Mouse (Mus musculus): ENCODE measurements at regions not wholly inside any gene's neighbourhood (a gene's known extent, or its start where the extent isn't known, plus 50 kb on each side); places are given as distances from the start of the nearest gene placed in this dataset.

DNA sequence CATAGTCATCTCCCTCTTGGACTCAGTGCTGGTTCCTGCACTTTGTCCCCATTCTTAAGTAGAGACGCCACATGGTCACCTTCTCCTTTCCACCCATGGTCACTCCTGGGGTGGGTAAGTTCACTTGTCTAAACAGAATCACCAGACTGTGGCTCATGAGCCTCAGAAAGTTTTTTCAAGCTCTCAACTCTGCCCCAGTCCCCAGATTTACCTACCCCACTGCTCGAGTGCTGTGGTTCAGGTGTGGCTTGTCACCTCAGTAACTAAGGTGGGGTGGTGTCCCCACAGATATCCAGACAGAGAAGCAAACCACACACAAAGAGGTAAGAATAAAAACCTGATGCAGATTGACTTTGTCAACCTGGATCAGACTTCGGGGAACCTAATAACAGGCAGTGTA is 87.6 kb downstream of the Rpl10-ps3 start:
- in situ Hi-C loops (cut with MboI; ENCODE audit: low sequenced_read_pairs in 2 of 2, unreplicated experiment in 2 of 2), result no loop called here
- no peaks in the 10 kb centered on the region for H3K4me1 ChIP-seq (ENCODE audit: control insufficient read depth in 2 of 2, insufficient read depth in 2 of 2, low read length in 2 of 2, poor library complexity in 1 of 2)
- H3K27ac ChIP-seq (ENCODE audit: insufficient read depth, low read depth, low read length, poor library complexity, severe bottlenecking), result no peak overlapping the region
- no peak overlapping the region for H3K9ac ChIP-seq (ENCODE audit: insufficient read depth, low read depth, low read length, poor library complexity, severe bottlenecking)
- TF ChIP-seq MAFK (IDR thresholded peaks at IDR 0.05; ENCODE audit: insufficient read depth, low read depth, low read length), result no peak
- H3K36me3 ChIP-seq (ENCODE audit: control insufficient read depth, insufficient read depth, low read length, poor library complexity, severe bottlenecking), result no peaks in the 10 kb centered on the region
- H3K4me3 ChIP-seq (ENCODE audit: insufficient read depth in 1 of 2, low read depth in 1 of 2, low read length in 2 of 2, poor library complexity in 1 of 2, severe bottlenecking in 1 of 2), result no peak overlapping the region
- H3K9me3 ChIP-seq (ENCODE audit: control insufficient read depth, insufficient read depth, low read depth, low read length), result no peaks in the 10 kb centered on the region
- no peak for DNase-seq (ENCODE audit: low read depth, low spot score)

DNA sequence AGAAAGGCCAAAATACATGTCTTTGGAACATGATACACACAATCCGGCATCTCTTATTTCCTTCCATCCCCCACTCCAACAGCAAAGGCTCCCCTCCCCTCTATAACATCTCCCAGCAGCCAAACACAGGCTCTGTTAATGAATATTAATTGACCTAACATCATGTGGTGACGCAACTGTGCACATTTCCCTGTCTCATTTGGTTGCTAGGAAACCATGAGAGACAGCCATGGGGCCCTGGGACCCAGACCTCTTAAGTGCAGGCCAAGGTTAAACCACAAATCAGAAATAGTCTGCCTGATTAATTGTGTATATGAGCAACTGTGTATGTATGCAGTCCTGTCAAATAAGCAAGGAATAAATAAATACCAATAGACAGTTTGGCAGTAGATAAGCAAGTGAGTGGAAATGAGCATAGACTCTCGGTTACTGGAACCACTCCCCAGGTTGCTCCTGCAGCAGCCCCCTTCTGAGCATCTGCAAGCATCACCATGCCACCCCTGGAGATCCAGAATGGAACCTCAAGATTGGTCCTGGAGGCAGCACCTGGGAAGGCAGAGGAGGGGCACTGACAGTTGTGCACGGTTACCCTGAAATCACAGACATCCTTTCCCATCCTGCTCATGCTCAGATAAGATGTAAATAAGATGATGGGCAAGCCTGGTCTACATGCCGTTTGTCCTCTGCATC is 99.6 kb downstream of the Rpl10-ps3 start:
- no peak overlapping the region for H3K9ac ChIP-seq (ENCODE audit: insufficient read depth, low read depth, low read length, poor library complexity, severe bottlenecking)
- in situ Hi-C loops (cut with MboI; ENCODE audit: low sequenced_read_pairs in 2 of 2, unreplicated experiment in 2 of 2), result no loop called here
- no peak for TF ChIP-seq ZNF384 (IDR thresholded peaks at IDR 0.05; ENCODE audit: low read depth, low read length)
- no peak for TF ChIP-seq MAFK (IDR thresholded peaks at IDR 0.05; ENCODE audit: insufficient read depth, low read depth, low read length)
- no peaks in the 10 kb centered on the region for H3K9me3 ChIP-seq (ENCODE audit: control insufficient read depth, insufficient read depth, low read depth, low read length)
- no peaks in the 10 kb centered on the region for H3K4me1 ChIP-seq (ENCODE audit: control insufficient read depth in 2 of 2, insufficient read depth in 2 of 2, low read length in 2 of 2, poor library complexity in 1 of 2)
- DNase-seq (ENCODE audit: low read depth, low spot score), result no peak
- no peak overlapping the region for H3K27ac ChIP-seq (ENCODE audit: insufficient read depth, low read depth, low read length, poor library complexity, severe bottlenecking)
- no peak overlapping the region for H3K4me3 ChIP-seq (ENCODE audit: insufficient read depth in 1 of 2, low read depth in 1 of 2, low read length in 2 of 2, poor library complexity in 1 of 2, severe bottlenecking in 1 of 2)
- H3K36me3 ChIP-seq (ENCODE audit: control insufficient read depth, insufficient read depth, low read length, poor library complexity, severe bottlenecking), result no peaks in the 10 kb centered on the region

DNA sequence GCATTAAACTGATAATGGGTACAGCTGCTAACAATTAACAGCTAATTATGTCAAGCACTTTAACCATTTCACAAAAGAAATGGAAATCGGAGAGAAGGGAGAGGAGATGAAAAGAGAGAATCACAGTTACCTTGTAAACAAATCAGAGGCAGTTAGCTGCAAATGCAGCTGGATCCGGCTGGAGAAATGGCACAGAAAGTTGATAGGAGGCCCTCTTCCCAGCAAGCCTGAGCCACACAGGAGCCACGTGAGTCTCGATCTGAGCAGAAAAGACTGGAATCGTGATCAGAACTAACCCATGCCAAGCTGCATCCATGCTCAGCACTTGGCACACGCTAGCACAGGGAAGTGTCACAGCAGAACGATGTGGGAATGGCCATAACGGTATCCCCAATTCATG is 103.8 kb downstream of the Rpl10-ps3 start:
- H3K9me3 ChIP-seq (ENCODE audit: control insufficient read depth, insufficient read depth, low read depth, low read length), result no peaks in the 10 kb centered on the region
- H3K4me1 ChIP-seq (ENCODE audit: control insufficient read depth in 2 of 2, insufficient read depth in 2 of 2, low read length in 2 of 2, poor library complexity in 1 of 2), result no peaks in the 10 kb centered on the region
- no peak overlapping the region for H3K27ac ChIP-seq (ENCODE audit: insufficient read depth, low read depth, low read length, poor library complexity, severe bottlenecking)
- no peak overlapping the region for H3K9ac ChIP-seq (ENCODE audit: insufficient read depth, low read depth, low read length, poor library complexity, severe bottlenecking)
- DNase-seq (ENCODE audit: low read depth, low spot score), result no peak
- TF ChIP-seq ZC3H11A (IDR thresholded peaks at IDR 0.05; ENCODE audit: borderline replicate concordance, low read depth, low read length) (no peak), MAFK (IDR thresholded peaks at IDR 0.05; ENCODE audit: insufficient read depth, low read depth, low read length) (no peak), ZNF384 (IDR thresholded peaks at IDR 0.05; ENCODE audit: low read depth, low read length) (no peak), HCFC1 (IDR thresholded peaks at IDR 0.05; ENCODE audit: borderline replicate concordance, insufficient read depth, low read length) (no peak), CHD2 (IDR thresholded peaks at IDR 0.05; ENCODE audit: low read depth, low read length) (no peak)
- no peaks in the 10 kb centered on the region for H3K36me3 ChIP-seq (ENCODE audit: control insufficient read depth, insufficient read depth, low read length, poor library complexity, severe bottlenecking)
- in situ Hi-C loops (cut with MboI; ENCODE audit: low sequenced_read_pairs in 2 of 2, unreplicated experiment in 2 of 2), result no loop called here
- H3K4me3 ChIP-seq (ENCODE audit: insufficient read depth in 1 of 2, low read depth in 1 of 2, low read length in 2 of 2, poor library complexity in 1 of 2, severe bottlenecking in 1 of 2), result no peak overlapping the region

- Histone ChIP-seq H3K9ac (ENCODE audit: insufficient read depth, low read depth, low read length, poor library complexity, severe bottlenecking) (no peak overlapping the region), H3K27ac (ENCODE audit: insufficient read depth, low read depth, low read length, poor library complexity, severe bottlenecking) (no peak overlapping the region), H3K9me3 (ENCODE audit: control insufficient read depth, insufficient read depth, low read depth, low read length) (no peaks in the 10 kb centered on the region), H3K4me3 (ENCODE audit: insufficient read depth in 1 of 2, low read depth in 1 of 2, low read length in 2 of 2, poor library complexity in 1 of 2, severe bottlenecking in 1 of 2) (no peak overlapping the region), H3K4me1 (ENCODE audit: control insufficient read depth in 2 of 2, insufficient read depth in 2 of 2, low read length in 2 of 2, poor library complexity in 1 of 2) (no peaks in the 10 kb centered on the region), H3K36me3 (ENCODE audit: control insufficient read depth, insufficient read depth, low read length, poor library complexity, severe bottlenecking) (no peaks in the 10 kb centered on the region)
- no peak for TF ChIP-seq ZNF384 (IDR thresholded peaks at IDR 0.05; ENCODE audit: low read depth, low read length)
- no peak for TF ChIP-seq CHD2 (IDR thresholded peaks at IDR 0.05; ENCODE audit: low read depth, low read length)
- no peak for TF ChIP-seq MAFK (IDR thresholded peaks at IDR 0.05; ENCODE audit: insufficient read depth, low read depth, low read length)
- TF ChIP-seq ZC3H11A (IDR thresholded peaks at IDR 0.05; ENCODE audit: borderline replicate concordance, low read depth, low read length), result no peak
- no peak for TF ChIP-seq HCFC1 (IDR thresholded peaks at IDR 0.05; ENCODE audit: borderline replicate concordance, insufficient read depth, low read length)
- in situ Hi-C loops (cut with MboI; ENCODE audit: low sequenced_read_pairs in 2 of 2, unreplicated experiment in 2 of 2), result no loop called here
- no peak for DNase-seq (ENCODE audit: low read depth, low spot score)
Observed at GRCm38 (mm10) chr9:50235908-50236307, 108.9 kb downstream of the Rpl10-ps3 start.

DNA sequence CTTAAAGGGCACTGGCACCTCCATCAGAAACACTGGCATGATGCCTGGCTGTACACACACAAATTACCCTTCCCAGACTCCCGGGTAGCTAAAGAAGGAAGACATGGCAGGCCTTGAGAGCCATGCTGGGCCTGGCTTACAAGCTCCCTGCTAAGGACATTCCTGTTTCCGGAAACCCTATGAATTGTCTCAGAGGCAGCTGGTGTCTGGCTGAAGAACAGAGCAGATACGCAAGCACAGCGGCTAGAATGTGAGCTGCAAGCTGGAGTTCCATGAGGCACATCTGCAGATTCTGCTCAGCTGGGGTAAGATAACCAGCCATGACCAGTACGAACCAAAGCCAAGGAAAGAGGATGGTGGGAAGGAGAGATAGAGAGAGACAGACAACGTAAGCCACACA is 110.1 kb downstream of the Rpl10-ps3 start:
- Histone ChIP-seq H3K36me3 (ENCODE audit: control insufficient read depth, insufficient read depth, low read length, poor library complexity, severe bottlenecking) (no peaks in the 10 kb centered on the region), H3K9me3 (ENCODE audit: control insufficient read depth, insufficient read depth, low read depth, low read length) (no peaks in the 10 kb centered on the region), H3K4me3 (ENCODE audit: insufficient read depth in 1 of 2, low read depth in 1 of 2, low read length in 2 of 2, poor library complexity in 1 of 2, severe bottlenecking in 1 of 2) (no peak overlapping the region), H3K4me1 (ENCODE audit: control insufficient read depth in 2 of 2, insufficient read depth in 2 of 2, low read length in 2 of 2, poor library complexity in 1 of 2) (no peaks in the 10 kb centered on the region), H3K9ac (ENCODE audit: insufficient read depth, low read depth, low read length, poor library complexity, severe bottlenecking) (no peak overlapping the region), H3K27ac (ENCODE audit: insufficient read depth, low read depth, low read length, poor library complexity, severe bottlenecking) (no peak overlapping the region)
- TF ChIP-seq HCFC1 (IDR thresholded peaks at IDR 0.05; ENCODE audit: borderline replicate concordance, insufficient read depth, low read length), result no peak
- TF ChIP-seq ZC3H11A (IDR thresholded peaks at IDR 0.05; ENCODE audit: borderline replicate concordance, low read depth, low read length), result no peak
- no peak for TF ChIP-seq ZNF384 (IDR thresholded peaks at IDR 0.05; ENCODE audit: low read depth, low read length)
- no peak for TF ChIP-seq CHD2 (IDR thresholded peaks at IDR 0.05; ENCODE audit: low read depth, low read length)
- no peak for TF ChIP-seq MAFK (IDR thresholded peaks at IDR 0.05; ENCODE audit: insufficient read depth, low read depth, low read length)
- DNase-seq (ENCODE audit: low read depth, low spot score), result no peak
- in situ Hi-C loops (cut with MboI; ENCODE audit: low sequenced_read_pairs in 2 of 2, unreplicated experiment in 2 of 2), result no loop called here
